Mouse (Mus musculus): ENCODE data around the gene Cacna2d3.

- no peak for TF ChIP-seq CTCF (IDR thresholded peaks at IDR 0.05)
- TF ChIP-seq POLR2A (IDR thresholded peaks at IDR 0.05; ENCODE audit: insufficient read depth, low read depth, low read length): no peak
Observed at GRCm38 (mm10) chr14:28972620-28973019, 749.0 kb downstream of the Cacna2d3 start.
